Mouse (Mus musculus) limb, embryonic 14.5 days (tissue): ENCODE measurements around the gene Snrnp70. TPM values are rescaled to one million over a fixed set of nuclear protein-coding genes. Genes with fewer than 3 reads are reported as not detected.

Experiments used
- ATAC-seq: fragments of 200-750 bp; cut with Nextera tagmentation; 2 replicates; pipeline ENCODE4 v1.8.0; 2017; ENCODE audit warnings: low read depth, moderate number of reproducible peaks, moderate TSS enrichment; ENCODE audit not compliant: low FRiP score
- DNase-seq: peaks from one replicate; pipeline ENCODE4 v3.0.0-alpha.2; 2015; ENCODE audit warnings: low spot score
- H3K27ac ChIP-seq: fragments of 300-500 bp; sonication (generic); replicated peaks from 2 replicates; pipeline ENCODE4 v1.5.1; 2014; ENCODE audit warnings: low read depth, mild to moderate bottlenecking, low read length, moderate library complexity, mixed read lengths
- H3K27me3 ChIP-seq: fragments of 300-500 bp; sonication (generic); 2 replicates; pipeline ENCODE4 v1.6.1; 2014; ENCODE audit warnings: low read length, mixed read lengths; ENCODE audit not compliant: control insufficient read depth, insufficient read depth
- H3K36me3 ChIP-seq: fragments of 300-500 bp; sonication (generic); 2 replicates; pipeline ENCODE4 v1.6.1; 2014; ENCODE audit warnings: mild to moderate bottlenecking, low read length, moderate library complexity, mixed read lengths; ENCODE audit not compliant: control insufficient read depth, insufficient read depth
- H3K4me1 ChIP-seq: fragments of 300-500 bp; sonication (generic); 2 replicates; pipeline ENCODE4 v1.6.1; 2014; ENCODE audit warnings: antibody characterized with exemption, low read length, mixed read lengths; ENCODE audit not compliant: control insufficient read depth, insufficient read depth
- H3K4me2 ChIP-seq: fragments of 300-500 bp; sonication (generic); replicated peaks from 2 replicates; pipeline ENCODE4 v1.6.1; 2014; ENCODE audit warnings: low read depth, mild to moderate bottlenecking, low read length, moderate library complexity; ENCODE audit not compliant: severe bottlenecking
- H3K4me3 ChIP-seq: fragments of 300-500 bp; sonication (generic); replicated peaks from 2 replicates; pipeline ENCODE4 v1.5.1; 2014; ENCODE audit warnings: low read length
- H3K9ac ChIP-seq: fragments of 300-500 bp; sonication (generic); 2 replicates; pipeline ENCODE4 v1.6.1; 2014; ENCODE audit warnings: mild to moderate bottlenecking, low read depth, low read length, moderate library complexity; ENCODE audit not compliant: severe bottlenecking
- H3K9me3 ChIP-seq: fragments of 300-500 bp; sonication (generic); 2 replicates; pipeline ENCODE4 v1.6.1; 2016; ENCODE audit warnings: low read length; ENCODE audit not compliant: control insufficient read depth
- POLR2A ChIP-seq: fragments of 200-500 bp; IDR thresholded peaks from 2 replicates; pipeline ENCODE4 v1.8.0; 2012; ENCODE audit warnings: inconsistent platforms, mild to moderate bottlenecking, moderate library complexity, borderline replicate concordance; ENCODE audit not compliant: insufficient read depth, insufficient read length; ENCODE audit errors: extremely low read depth
- WGBS: fragments of 180-500 bp; shearing (Covaris S2); extraction: QIAGEN DNeasy Blood & Tissue Kit; methylation state at CpG from one replicate; pipeline ENCODE4 v1.1.7; 2014; 5-methylcytosine and 5-hydroxymethylcytosine counted together
- polyA plus RNA-seq, 2 experiments: library from polyadenylated mRNA; depleted of rRNA in 1 of 2; stranded (reverse) in 1 of 2; unstranded in 1 of 2; fragments of >200 nt; fragmentation: Nextera tagmentation in 1 of 2; extraction: Ambion mirVana in 1 of 2; gene quantifications; 2 replicates each; pipeline versions ENCODE4 v1.2.1 to v1.2.3; 2012 to 2014

Gene Snrnp70
- polyA plus RNA-seq, 2 experiments, result 69.7 to 694 TPM

GRCm38 (mm10) chr7:45436444-45436843, 40.9 kb upstream of the Snrnp70 start:
- Histone ChIP-seq H3K4me2 (0 out of 2 replicates have a peak overlapping the region, but pooled peaks have one; percentile 80), H3K4me3 (no peak overlapping the region), H3K9ac (no peak overlapping the region)

GRCm38 (mm10) chr7:45435038-45435437, 39.5 kb upstream of the Snrnp70 start:
- Histone ChIP-seq H3K36me3 (peaks cover 27% of the 10 kb centered on the region), H3K27me3 (no peaks in the 10 kb centered on the region), H3K27ac (peak overlapping the region; percentile 72), H3K9me3 (no peaks in the 10 kb centered on the region), H3K4me2 (peak overlapping the region; percentile 80), H3K9ac (peak overlapping the region; percentile 77), H3K4me3 (peak overlapping the region; percentile 77), H3K4me1 (peaks cover 37% of the 10 kb centered on the region)
- ATAC-seq, result no peak; the same call in 1 of the 2 replicates
- DNase-seq, result no peak
- no peak for TF ChIP-seq POLR2A
- whole genome bisulfite sequencing, result under 1% methylated on average over 16 of the region's 16 CpGs

More at GRCm38 (mm10) chr7:45436444-45436843, 40.9 kb upstream of the Snrnp70 start:
- Histone ChIP-seq H3K4me1 (peaks cover 37% of the 10 kb centered on the region), H3K36me3 (peaks cover 28% of the 10 kb centered on the region), H3K27me3 (no peaks in the 10 kb centered on the region), H3K27ac (no peak overlapping the region), H3K9me3 (no peaks in the 10 kb centered on the region)
- no peak for TF ChIP-seq POLR2A
- whole genome bisulfite sequencing, result 89% methylated on average over 5 of the region's 5 CpGs
- no peak for DNase-seq
- no peak for ATAC-seq

- DNase-seq, result peak; percentile 100
- no peaks in the 10 kb centered on the region for H3K27me3 ChIP-seq
- H3K27ac ChIP-seq, result peak within 1 kb of the TSS; percentile 74
- H3K4me3 ChIP-seq, result peak within 1 kb of the TSS; percentile 77
- TF ChIP-seq POLR2A, result peak; percentile 84; the same call in 1 of the 2 replicates
- H3K9ac ChIP-seq, result peak within 1 kb of the TSS; percentile 80
- WGBS, result 1% methylated on average over 45 of the region's 45 CpGs
- ATAC-seq, result peak; percentile 97
- no peaks in the 10 kb centered on the region for H3K9me3 ChIP-seq
- peak within 1 kb of the TSS; percentile 98 for H3K4me2 ChIP-seq
- peaks cover 37% of the 10 kb centered on the region for H3K4me1 ChIP-seq
- peaks cover 27% of the 10 kb centered on the region for H3K36me3 ChIP-seq
Measured at GRCm38 (mm10) chr7:45434203-45435015, 38.9 kb upstream of the Snrnp70 start, which contains the start of gene Gys1. TSS of gene Gys1 (plus strand) at chr7:45434844.

- Histone ChIP-seq H3K4me3 (peak overlapping the region; percentile 77), H3K4me2 (peak overlapping the region; percentile 98), H3K9ac (peak overlapping the region; percentile 80), H3K9me3 (no peaks in the 10 kb centered on the region), H3K27ac (peak overlapping the region; percentile 74), H3K36me3 (peaks cover 33% of the 10 kb centered on the region), H3K27me3 (no peaks in the 10 kb centered on the region), H3K4me1 (peaks cover 37% of the 10 kb centered on the region)
- WGBS, result 1% methylated on average over 7 of the region's 7 CpGs
- ATAC-seq (no peak), DNase-seq (no peak)
- TF ChIP-seq POLR2A, result no peak
Measured at GRCm38 (mm10) chr7:45433835-45434202, 38.3 kb upstream of the Snrnp70 start.

- H3K9me3 ChIP-seq, result no peaks in the 10 kb centered on the region
- no peak for ATAC-seq
- DNase-seq, result no peak
- H3K27ac ChIP-seq, result no peak overlapping the region
- H3K4me2 ChIP-seq, result no peak overlapping the region
- TF ChIP-seq POLR2A, result no peak
- no peak overlapping the region for H3K4me3 ChIP-seq
- no peaks in the 10 kb centered on the region for H3K27me3 ChIP-seq
- 91% methylated on average over 8 of the region's 8 CpGs for WGBS
- H3K9ac ChIP-seq, result no peak overlapping the region
- peaks cover 95% of the 10 kb centered on the region for H3K36me3 ChIP-seq
- no peaks in the 10 kb centered on the region for H3K4me1 ChIP-seq
Measured at GRCm38 (mm10) chr7:45426556-45426955, 31.0 kb upstream of the Snrnp70 start.
